In genomic region chr11:77492311-77492871, GRCm38 (mm10) we compare ENCODE assay signal across 9 mouse cellular contexts. TPM values are rescaled to one million over a fixed set of nuclear protein-coding genes. Genes with fewer than 3 reads are reported as not detected.
DNase-seq lines count a peak whose midpoint lies in the region; ATAC-seq lines count a peak whose summit lies in the region.
"Had no signal": no experiment of that assay in that cellular context is flagged by ENCODE, and none has a peak within 500 bp of the region (broad histone marks: within the 10 kb centered on the region; RNA-seq: fewer than 3 reads in every experiment).

No protein-coding gene starts in this region.

- H3K9ac ChIP-seq in hindbrain, embryonic 11.5 days (ENCODE audit: low read depth, low read length), result peak overlapping the region; percentile 93
- peak overlapping the region; percentile 76 for H3K9ac ChIP-seq in liver, embryonic 12.5 days
- peak overlapping the region; percentile 97; the same call in 1 of the 2 replicates for H3K9ac ChIP-seq in stomach, embryonic 14.5 days (replicated peaks; ENCODE audit: low read depth, low read length)

- H3K36me3 ChIP-seq in hindbrain, embryonic 11.5 days (ENCODE audit: control insufficient read depth, insufficient read depth, low read length), result no peaks in the 10 kb centered on the region
- no peaks in the 10 kb centered on the region for H3K36me3 ChIP-seq in liver, embryonic 12.5 days
- no peaks in the 10 kb centered on the region for H3K36me3 ChIP-seq in stomach, embryonic 14.5 days (ENCODE audit: control insufficient read depth, insufficient read depth, low read length)

- no peaks in the 10 kb centered on the region for H3K9me3 ChIP-seq in hindbrain, embryonic 11.5 days (ENCODE audit: control insufficient read depth, low read length)
- no peaks in the 10 kb centered on the region for H3K9me3 ChIP-seq in liver, embryonic 12.5 days (replicated peaks)
- H3K9me3 ChIP-seq in stomach, embryonic 14.5 days (ENCODE audit: control insufficient read depth, low read depth, low read length), result no peaks in the 10 kb centered on the region

- H3K4me1 ChIP-seq in hindbrain, embryonic 11.5 days (replicated peaks; ENCODE audit: control insufficient read depth, insufficient read depth, low read length), result peaks cover 30% of the 10 kb centered on the region
- peaks cover 83% of the 10 kb centered on the region for H3K4me1 ChIP-seq in liver, embryonic 12.5 days
- H3K4me1 ChIP-seq in stomach, embryonic 14.5 days (ENCODE audit: control insufficient read depth, insufficient read depth, low read length), result peaks cover 52% of the 10 kb centered on the region

- under 1% methylated on average over 14 of the region's 18 CpGs for WGBS in hindbrain, embryonic 11.5 days
- 0% methylated on average over 12 of the region's 18 CpGs for WGBS in liver, embryonic 12.5 days (ENCODE audit: insufficient replicate concordance)
- WGBS in stomach, embryonic 14.5 days, result 0% methylated on average over 17 of the region's 18 CpGs

- peak; percentile 49 for DNase-seq in embryo, embryonic 11 days
- DNase-seq in embryo, embryonic 10 days (ENCODE audit: low spot score), result no peak
- peak; percentile 80 to 85 for DNase-seq in right cerebral cortex, postnatal 10 days (ENCODE audit: low spot score in 2 of 2)
- no peak for DNase-seq in right cerebral cortex, adult 18-20 months
- no peak for DNase-seq in hindbrain, embryonic 11.5 days (ENCODE audit: low spot score)

- peak overlapping the region; percentile 88 for H3K27ac ChIP-seq in hindbrain, embryonic 11.5 days (ENCODE audit: low read depth, low read length)
- peak overlapping the region; percentile 80 for H3K27ac ChIP-seq in liver, embryonic 12.5 days
- H3K27ac ChIP-seq in stomach, embryonic 14.5 days (ENCODE audit: low read length), result peak overlapping the region; percentile 96

- H3K4me2 ChIP-seq in hindbrain, embryonic 11.5 days (replicated peaks; ENCODE audit: low read depth, low read length), result peak overlapping the region; percentile 77
- H3K4me2 ChIP-seq in liver, embryonic 12.5 days, result peak overlapping the region; percentile 97
- H3K4me2 ChIP-seq in stomach, embryonic 14.5 days (replicated peaks; ENCODE audit: low read depth, low read length), result peak overlapping the region; percentile 79

- peak overlapping the region; percentile 74 for H3K4me3 ChIP-seq in hindbrain, embryonic 11.5 days (ENCODE audit: low read depth, low read length)
- H3K4me3 ChIP-seq in liver, embryonic 12.5 days, result peak overlapping the region; percentile 88
- H3K4me3 ChIP-seq in stomach, embryonic 14.5 days (ENCODE audit: low read depth, low read length), result peak overlapping the region; percentile 62

- H3K27me3 ChIP-seq in hindbrain, embryonic 11.5 days (ENCODE audit: control insufficient read depth, insufficient read depth, low read length), result no peaks in the 10 kb centered on the region
- H3K27me3 ChIP-seq in liver, embryonic 12.5 days (replicated peaks), result peaks cover 29% of the 10 kb centered on the region
- no peaks in the 10 kb centered on the region for H3K27me3 ChIP-seq in stomach, embryonic 14.5 days (ENCODE audit: control insufficient read depth, insufficient read depth, low read length)

- no peak for ATAC-seq in hindbrain, embryonic 11.5 days (ENCODE audit: low FRiP score)
- ATAC-seq in liver, embryonic 12.5 days, result no peak
- no peak for ATAC-seq in stomach, embryonic 14.5 days (ENCODE audit: insufficient number of reproducible peaks, insufficient read depth, low FRiP score, low read depth)
- no peak for ATAC-seq in megakaryocyte-erythroid progenitor cell, adult 5-6 weeks (replicated peaks; ENCODE audit: low FRiP score, low TSS enrichment, poor library complexity, severe bottlenecking)

RNA-seq across cellular contexts. Expression of gene Git1, which starts 1.0 kb away (rescaled TPM):
- polyA plus RNA-seq in hindbrain, embryonic 11.5 days (2014; fragmentation: Nextera tagmentation; extraction: Ambion mirVana), result 12.6 and 18.6 TPM in 2 replicates
- polyA plus RNA-seq in liver, embryonic 12.5 days (2016; fragmentation: Nextera tagmentation; extraction: Ambion mirVana), result 3.1 and 3.2 TPM in 2 replicates
- polyA plus RNA-seq in stomach, embryonic 14.5 days (2014; fragmentation: Nextera tagmentation; extraction: Ambion mirVana), result 15.1 and 18.1 TPM in 2 replicates
- total RNA-seq in megakaryocyte-erythroid progenitor cell, adult 5-6 weeks (2014; fragmentation: Nextera tagmentation), result 28.7 and 37.5 TPM in 2 replicates
- 10.9 and 13.6 TPM in 2 replicates for total RNA-seq in megakaryocyte-erythroid progenitor cell, adult 5-6 weeks (2017)

RNA-seq across cellular contexts. Expression of gene Ankrd13b, which starts 2.9 kb away (rescaled TPM):
- 13.1 and 13.9 TPM in 2 replicates for polyA plus RNA-seq in hindbrain, embryonic 11.5 days (2014; fragmentation: Nextera tagmentation; extraction: Ambion mirVana)
- polyA plus RNA-seq in liver, embryonic 12.5 days (2016; fragmentation: Nextera tagmentation; extraction: Ambion mirVana), result 2.1 and 2.5 TPM in 2 replicates
- polyA plus RNA-seq in stomach, embryonic 14.5 days (2014; fragmentation: Nextera tagmentation; extraction: Ambion mirVana), result 7.1 TPM in 2 replicates
- 25.8 and 26.4 TPM in 2 replicates for total RNA-seq in megakaryocyte-erythroid progenitor cell, adult 5-6 weeks (2014; fragmentation: Nextera tagmentation)
- total RNA-seq in megakaryocyte-erythroid progenitor cell, adult 5-6 weeks (2017), result 8.3 and 11.7 TPM in 2 replicates

RNA-seq across cellular contexts. Expression of gene Abhd15, which starts 22.5 kb away (rescaled TPM):
- polyA plus RNA-seq in hindbrain, embryonic 11.5 days (2014; fragmentation: Nextera tagmentation; extraction: Ambion mirVana), result 2.1 and 3.0 TPM in 2 replicates
- polyA plus RNA-seq in liver, embryonic 12.5 days (2016; fragmentation: Nextera tagmentation; extraction: Ambion mirVana), result 3.0 and 3.6 TPM in 2 replicates
- polyA plus RNA-seq in stomach, embryonic 14.5 days (2014; fragmentation: Nextera tagmentation; extraction: Ambion mirVana), result 1.8 and 1.9 TPM in 2 replicates
- 2.1 and 2.2 TPM in 2 replicates for total RNA-seq in megakaryocyte-erythroid progenitor cell, adult 5-6 weeks (2014; fragmentation: Nextera tagmentation)
- 0.70 and 4.1 TPM in 2 replicates for total RNA-seq in megakaryocyte-erythroid progenitor cell, adult 5-6 weeks (2017)

RNA-seq across cellular contexts. Expression of gene Trp53i13, which starts 23.4 kb away (rescaled TPM):
- 27.7 and 27.9 TPM in 2 replicates for polyA plus RNA-seq in hindbrain, embryonic 11.5 days (2014; fragmentation: Nextera tagmentation; extraction: Ambion mirVana)
- polyA plus RNA-seq in liver, embryonic 12.5 days (2016; fragmentation: Nextera tagmentation; extraction: Ambion mirVana), result 9.3 and 11.1 TPM in 2 replicates
- 32.8 and 38.7 TPM in 2 replicates for polyA plus RNA-seq in stomach, embryonic 14.5 days (2014; fragmentation: Nextera tagmentation; extraction: Ambion mirVana)
- 3.8 and 11.1 TPM in 2 replicates for total RNA-seq in megakaryocyte-erythroid progenitor cell, adult 5-6 weeks (2014; fragmentation: Nextera tagmentation)
- 0.66 and 0.76 TPM in 2 replicates for total RNA-seq in megakaryocyte-erythroid progenitor cell, adult 5-6 weeks (2017)

RNA-seq across cellular contexts. Expression of gene Gm10392, which starts 26.6 kb away (rescaled TPM):
- polyA plus RNA-seq in hindbrain, embryonic 11.5 days (2014; fragmentation: Nextera tagmentation; extraction: Ambion mirVana), result 0.13 TPM in 1 of 2 replicates, not detected in the other
- 0.12 and 0.19 TPM in 2 replicates for polyA plus RNA-seq in liver, embryonic 12.5 days (2016; fragmentation: Nextera tagmentation; extraction: Ambion mirVana)
- polyA plus RNA-seq in stomach, embryonic 14.5 days (2014; fragmentation: Nextera tagmentation; extraction: Ambion mirVana), result not detected in 2 replicates
- 0.69 and 1.3 TPM in 2 replicates for total RNA-seq in megakaryocyte-erythroid progenitor cell, adult 5-6 weeks (2014; fragmentation: Nextera tagmentation)
- not detected in 2 replicates for total RNA-seq in megakaryocyte-erythroid progenitor cell, adult 5-6 weeks (2017)
- total RNA-seq: layer of hippocampus, postnatal 25 days had no signal

Comparison
In these comparisons a context has a peak if more than half of its experiments do, and no peak if none do; other contexts are left out.
1. DNase-seq: peak in embryo, embryonic 11 days (single experiment) and right cerebral cortex, postnatal 10 days (2 of 2); none in embryo, embryonic 10 days (single experiment), right cerebral cortex, adult 18-20 months (single experiment) and hindbrain, embryonic 11.5 days (single experiment).
2. Peak in every context shown above with its lines, with median percentiles within 50 percentile points of each other: H3K27ac ChIP-seq, H3K4me2 ChIP-seq, H3K4me3 ChIP-seq and H3K9ac ChIP-seq.